Mouse (Mus musculus): ENCODE results near the gene Zfp385a. TPM values are rescaled to one million over a fixed set of nuclear protein-coding genes. Genes with fewer than 3 reads are reported as not detected.

Gene Zfp385a
- total and polyA plus RNA-seq, 3 experiments = 4.4 to 54.0 TPM; not detected in 1

DNA sequence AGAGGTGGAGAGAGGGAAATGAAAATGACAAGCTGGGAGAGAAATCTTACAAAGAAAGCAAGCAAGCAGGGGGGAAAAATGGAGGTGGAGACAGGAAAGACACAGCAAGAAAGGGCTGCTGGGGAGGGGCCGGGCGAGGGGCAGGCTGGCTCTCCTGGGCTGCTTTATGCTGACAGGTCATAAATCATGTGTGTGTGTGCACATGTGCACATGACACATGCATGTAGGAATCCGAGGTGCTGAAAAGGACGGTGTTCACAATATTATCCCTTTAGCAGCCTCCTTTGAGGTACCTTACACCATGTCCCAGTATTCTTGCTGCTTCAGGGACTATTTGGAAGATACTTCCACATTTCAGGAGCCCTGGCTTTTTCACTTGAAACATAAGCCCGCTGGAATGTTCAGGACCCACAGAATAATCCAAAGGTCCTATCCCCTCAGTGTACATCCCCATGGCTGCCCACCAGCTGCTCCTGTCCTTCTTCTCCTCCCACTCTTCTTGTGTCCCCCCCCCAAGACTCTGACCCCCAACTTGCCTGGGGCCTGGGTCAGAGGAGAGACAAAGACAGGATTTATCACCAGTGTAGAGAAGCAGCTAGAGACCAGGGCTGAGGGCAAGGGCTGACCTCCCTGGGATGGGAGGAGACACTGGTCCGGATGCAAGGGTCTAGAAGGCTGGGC lies 37.4 kb downstream of the Zfp385a start:
- Histone ChIP-seq H3K9me3 (replicated peaks; ENCODE audit: insufficient read depth, low read length) (no peaks in the 10 kb centered on the region), H3K79me2 (ENCODE audit: control insufficient read depth, insufficient read depth, low read length, poor library complexity) (no peaks in the 10 kb centered on the region), H3K9ac (ENCODE audit: control insufficient read depth, low read depth, low read length, poor library complexity, severe bottlenecking) (no peak overlapping the region), H3K27me3 (ENCODE audit: control insufficient read depth in 1 of 2, insufficient read depth in 2 of 2, low read length in 2 of 2) (no peaks in the 10 kb centered on the region), H3K4me1 (ENCODE audit: control insufficient read depth in 1 of 2, insufficient read depth in 2 of 2, low read length in 2 of 2) (no peaks in the 10 kb centered on the region; a peak in 2 of 4 replicates), H3K36me3 (ENCODE audit: control insufficient read depth in 1 of 2, insufficient read depth in 2 of 2, low read length in 2 of 2) (peaks cover 0 to 3% of the 10 kb centered on the region in 2 experiments; a peak in 2 of 4 replicates), H3K27ac (ENCODE audit: control insufficient read depth, low read depth, low read length) (no peak overlapping the region), H3K4me3 (ENCODE audit: control insufficient read depth in 1 of 2, insufficient read depth in 1 of 2, low read depth in 2 of 2, low read length in 2 of 2) (no peak overlapping the region)
- no peak for TF ChIP-seq BHLHE40 (IDR thresholded peaks at IDR 0.05; ENCODE audit: borderline replicate concordance, low read depth, low read length)
- TF ChIP-seq RAD21 (IDR thresholded peaks at IDR 0.05; ENCODE audit: low read depth, low read length) = no peak
- no peak for TF ChIP-seq MYB (IDR thresholded peaks at IDR 0.05; ENCODE audit: low read depth, low read length)
- no peak for TF ChIP-seq MXI1 (IDR thresholded peaks at IDR 0.05; ENCODE audit: low read depth, low read length)
- no peak for TF ChIP-seq MAZ (IDR thresholded peaks at IDR 0.05; ENCODE audit: low read depth, low read length)
- no peak for TF ChIP-seq NELFE (IDR thresholded peaks at IDR 0.05; ENCODE audit: low read depth, low read length)
- TF ChIP-seq TCF12 (IDR thresholded peaks at IDR 0.05; ENCODE audit: low read depth, low read length) = no peak
- no peak for TF ChIP-seq JUND (IDR thresholded peaks at IDR 0.05; ENCODE audit: low read depth, low read length)
- TF ChIP-seq MAFK (IDR thresholded peaks at IDR 0.05; ENCODE audit: borderline replicate concordance, low read depth, low read length) = no peak
- TF ChIP-seq UBTF (IDR thresholded peaks at IDR 0.05; ENCODE audit: borderline replicate concordance, insufficient read depth, low read depth, low read length) = no peak
- no peak for TF ChIP-seq SMC3 (IDR thresholded peaks at IDR 0.05; ENCODE audit: low read depth, low read length)
- DNase-seq (ENCODE audit: low read depth, low spot score) = no peak

DNA sequence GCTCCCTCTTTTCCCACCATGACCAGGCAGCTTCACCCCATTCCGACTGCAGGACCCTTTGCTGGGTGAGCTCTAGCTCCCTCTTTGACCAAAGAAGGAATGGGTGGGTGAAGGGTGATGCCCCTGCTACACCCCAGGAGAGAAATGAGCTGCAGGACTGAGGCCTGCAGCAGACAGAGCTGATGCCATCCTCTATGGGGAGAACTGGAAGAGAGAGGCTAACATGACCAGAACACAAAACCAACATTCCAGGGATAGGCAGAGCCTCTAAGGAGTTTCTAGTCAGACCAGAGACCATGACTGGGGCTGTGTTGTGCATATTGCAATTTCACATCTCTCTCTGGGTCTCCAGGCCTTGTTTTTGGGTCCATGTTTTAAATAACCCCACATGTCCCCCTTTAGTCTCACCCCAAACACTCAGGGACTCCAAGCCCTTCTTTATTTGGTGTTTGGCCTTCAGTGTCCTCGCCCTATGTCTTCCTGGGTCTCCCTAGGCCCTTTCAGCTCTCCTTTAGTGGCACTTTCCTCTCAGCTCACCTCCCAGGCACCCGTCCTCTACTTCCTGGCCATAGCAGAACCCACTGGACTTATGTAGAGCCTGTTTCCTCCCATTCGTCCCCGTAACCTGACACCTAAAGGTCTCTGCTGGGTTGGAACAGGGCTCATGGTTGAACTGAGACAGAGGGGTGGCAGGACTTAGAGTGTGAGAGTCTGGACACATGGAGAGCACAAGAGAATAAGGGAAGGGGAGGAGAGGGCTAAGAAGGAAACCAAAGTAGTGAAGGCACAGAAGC lies 38.1 kb downstream of the Zfp385a start:
- no peaks in the 10 kb centered on the region for H3K9me3 ChIP-seq (replicated peaks; ENCODE audit: insufficient read depth, low read length)
- H3K9ac ChIP-seq (ENCODE audit: control insufficient read depth, low read depth, low read length, poor library complexity, severe bottlenecking) = no peak overlapping the region
- H3K79me2 ChIP-seq (ENCODE audit: control insufficient read depth, insufficient read depth, low read length, poor library complexity) = no peaks in the 10 kb centered on the region
- TF ChIP-seq MYB (IDR thresholded peaks at IDR 0.05; ENCODE audit: low read depth, low read length) (no peak), ZC3H11A (IDR thresholded peaks at IDR 0.05; ENCODE audit: low read depth, low read length) (no peak)
- H3K27ac ChIP-seq (ENCODE audit: control insufficient read depth, low read depth, low read length) = no peak overlapping the region
- no peaks in the 10 kb centered on the region for H3K36me3 ChIP-seq (ENCODE audit: control insufficient read depth in 1 of 2, insufficient read depth in 2 of 2, low read length in 2 of 2)
- no peaks in the 10 kb centered on the region for H3K27me3 ChIP-seq (ENCODE audit: control insufficient read depth in 1 of 2, insufficient read depth in 2 of 2, low read length in 2 of 2)
- no peak overlapping the region for H3K4me3 ChIP-seq (ENCODE audit: control insufficient read depth in 1 of 2, insufficient read depth in 1 of 2, low read depth in 2 of 2, low read length in 2 of 2)
- no peak for DNase-seq (ENCODE audit: low read depth, low spot score)
- H3K4me1 ChIP-seq (ENCODE audit: control insufficient read depth in 1 of 2, insufficient read depth in 2 of 2, low read length in 2 of 2) = no peaks in the 10 kb centered on the region; a peak in 2 of 4 replicates

DNA sequence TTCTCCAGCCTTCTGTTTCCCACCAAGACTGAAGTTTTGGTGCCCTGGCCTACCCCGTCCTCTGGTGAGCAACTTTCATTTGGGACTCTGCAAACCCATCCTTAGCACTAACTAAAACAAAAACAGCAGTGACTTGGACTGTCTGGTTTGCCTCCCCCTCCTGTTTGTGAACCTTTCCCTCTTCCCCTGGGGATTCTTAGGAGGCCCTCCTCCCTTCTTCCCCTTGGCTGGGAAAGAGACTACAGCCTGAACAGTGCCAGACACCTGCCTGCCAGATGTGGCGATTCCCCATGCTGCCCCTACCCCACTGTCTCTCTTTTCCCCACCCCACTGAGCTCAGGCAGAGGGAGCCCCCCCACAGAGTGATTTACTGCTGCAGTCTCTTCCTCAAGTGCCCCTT lies 38.8 kb downstream of the Zfp385a start:
- TF ChIP-seq MAX (IDR thresholded peaks at IDR 0.05; ENCODE audit: low read length) (no peak), USF2 (IDR thresholded peaks at IDR 0.05; ENCODE audit: borderline replicate concordance in 1 of 2, insufficient read depth in 1 of 2, low read depth in 1 of 2, low read length in 2 of 2) (no peak), ZKSCAN1 (IDR thresholded peaks at IDR 0.05; ENCODE audit: low read depth, low read length) (no peak), CHD2 (IDR thresholded peaks at IDR 0.05; ENCODE audit: low read length) (no peak), HCFC1 (IDR thresholded peaks at IDR 0.05; ENCODE audit: low read depth, low read length) (no peak), USF1 (IDR thresholded peaks at IDR 0.05; ENCODE audit: low read depth, low read length) (no peak), RAD21 (IDR thresholded peaks at IDR 0.05; ENCODE audit: low read depth, low read length) (no peak), CHD1 (IDR thresholded peaks at IDR 0.05; ENCODE audit: low read depth, low read length) (no peak), ZMIZ1 (IDR thresholded peaks at IDR 0.05; ENCODE audit: low read depth, low read length) (no peak)
- no peaks in the 10 kb centered on the region for H3K36me3 ChIP-seq (ENCODE audit: control insufficient read depth in 1 of 2, insufficient read depth in 2 of 2, low read length in 2 of 2)
- DNase-seq (ENCODE audit: low read depth, low spot score) = no peak
- H3K79me2 ChIP-seq (ENCODE audit: control insufficient read depth, insufficient read depth, low read length, poor library complexity) = no peaks in the 10 kb centered on the region
- H3K27me3 ChIP-seq (ENCODE audit: control insufficient read depth in 1 of 2, insufficient read depth in 2 of 2, low read length in 2 of 2) = no peaks in the 10 kb centered on the region
- no peak overlapping the region for H3K27ac ChIP-seq (ENCODE audit: control insufficient read depth, low read depth, low read length)
- no peaks in the 10 kb centered on the region for H3K9me3 ChIP-seq (replicated peaks; ENCODE audit: insufficient read depth, low read length)
- no peak overlapping the region for H3K9ac ChIP-seq (ENCODE audit: control insufficient read depth, low read depth, low read length, poor library complexity, severe bottlenecking)
- no peaks in the 10 kb centered on the region; a peak in 2 of 4 replicates for H3K4me1 ChIP-seq (ENCODE audit: control insufficient read depth in 1 of 2, insufficient read depth in 2 of 2, low read length in 2 of 2)
- no peak overlapping the region for H3K4me3 ChIP-seq (ENCODE audit: control insufficient read depth in 1 of 2, insufficient read depth in 1 of 2, low read depth in 2 of 2, low read length in 2 of 2)

Measured in MEL (cell line).